Comparison of ENCODE assay signal across 8 mouse cellular contexts in the genomic region with DNA sequence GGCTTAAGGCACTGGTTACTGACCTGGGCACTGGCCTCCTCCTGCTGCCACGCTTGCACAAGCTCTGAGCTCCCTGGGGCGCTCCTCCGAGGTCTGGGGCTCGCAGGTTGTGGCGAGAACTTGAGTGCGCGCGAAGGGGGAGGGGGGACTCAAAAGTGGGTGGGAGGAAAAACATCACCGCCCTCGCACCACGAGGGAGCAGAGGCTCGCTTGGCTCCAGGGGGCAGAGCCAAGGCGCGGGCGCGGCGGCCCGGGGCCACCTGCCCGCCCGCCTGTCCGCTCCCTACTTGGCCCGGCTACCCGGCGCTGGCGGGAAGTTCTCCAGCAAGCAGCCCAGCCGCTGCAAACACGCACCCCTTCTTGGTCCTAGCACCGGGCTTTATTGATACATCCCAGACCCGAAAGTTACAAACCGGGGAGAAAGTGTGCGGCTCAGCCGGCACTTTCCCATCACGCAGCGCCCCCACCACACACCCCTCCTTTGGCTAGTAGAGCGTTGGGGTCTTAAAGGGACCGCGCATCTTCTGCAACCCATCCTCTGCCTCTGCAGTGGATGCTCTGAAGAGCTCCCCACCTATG. TPM values are rescaled to one million over a fixed set of nuclear protein-coding genes. Genes with fewer than 3 reads are reported as not detected.
DNase-seq lines count a peak whose midpoint lies in the region; ATAC-seq and TF ChIP-seq lines count a peak whose summit lies in the region.

A gene (minus strand): TSS at position 472 of the 579 bp plus-strand sequence.

- H3K27me3 ChIP-seq in heart, embryonic 10.5 days (ENCODE audit: insufficient read depth, poor library complexity, severe bottlenecking) = peaks cover 39% of the 10 kb centered on the region
- peaks cover 34% of the 10 kb centered on the region; the same call in 1 of the 2 replicates for H3K27me3 ChIP-seq in kidney, embryonic 16.5 days (ENCODE audit: insufficient read depth, low read length)

- no peaks in the 10 kb centered on the region for H3K4me1 ChIP-seq in heart, embryonic 10.5 days
- H3K4me1 ChIP-seq in cortical plate, adult 2 months (ENCODE audit: control insufficient read depth, insufficient read depth, low read length) = no peaks in the 10 kb centered on the region
- H3K4me1 ChIP-seq in kidney, embryonic 16.5 days (ENCODE audit: insufficient read depth, low read length) = no peaks in the 10 kb centered on the region
- H3K4me1 ChIP-seq in lung, adult 2 months (ENCODE audit: control insufficient read depth, insufficient read depth, low read length) = no peaks in the 10 kb centered on the region

- H3K36me3 ChIP-seq in heart, embryonic 10.5 days = no peaks in the 10 kb centered on the region
- H3K36me3 ChIP-seq in kidney, embryonic 16.5 days (ENCODE audit: insufficient read depth, low read length) = no peaks in the 10 kb centered on the region

- 0 out of 2 replicates have a peak within 1 kb of the TSS, but pooled peaks have one; percentile 9 for H3K9ac ChIP-seq in kidney, embryonic 16.5 days (replicated peaks; ENCODE audit: low read length)

- peak; percentile 84 for ATAC-seq in kidney, embryonic 16.5 days (ENCODE audit: low FRiP score, low TSS enrichment)

- H3K4me2 ChIP-seq in kidney, embryonic 16.5 days (replicated peaks; ENCODE audit: low read depth, low read length) = peak within 1 kb of the TSS; percentile 56

- peak within 1 kb of the TSS; percentile 58 for H3K4me3 ChIP-seq in heart, embryonic 10.5 days
- H3K4me3 ChIP-seq in cortical plate, adult 2 months (ENCODE audit: insufficient read depth, low read length) = peak within 1 kb of the TSS; percentile 19
- peak within 1 kb of the TSS; percentile 48 for H3K4me3 ChIP-seq in kidney, embryonic 16.5 days (ENCODE audit: low read length)
- peak within 1 kb of the TSS; percentile 37 for H3K4me3 ChIP-seq in lung, adult 2 months (replicated peaks; ENCODE audit: extremely low read depth, low read depth, low read length)

- H3K27ac ChIP-seq in heart, embryonic 10.5 days = no peak within 1 kb of the TSS
- H3K27ac ChIP-seq in cortical plate, adult 2 months (ENCODE audit: insufficient read depth, low read length) = no peak within 1 kb of the TSS
- H3K27ac ChIP-seq in kidney, embryonic 16.5 days (ENCODE audit: low read length) = no peak within 1 kb of the TSS

- DNase-seq in heart, embryonic 10.5 days (ENCODE audit: low spot score) = no peak
- DNase-seq in heart, adult 8-10 months (ENCODE audit: low spot score) = no peak
- peak; percentile 18 to 29 for DNase-seq in gastrocnemius, postnatal 4 days (ENCODE audit: low spot score in 2 of 2)
- no peak for DNase-seq in lung, adult 2 months
- DNase-seq in retina, postnatal 7 days (ENCODE audit: low read depth, low spot score) = peak; percentile 2
- DNase-seq in spleen, adult 12 weeks (ENCODE audit: low spot score) = no peak

- H3K9me3 ChIP-seq in heart, embryonic 10.5 days = no peaks in the 10 kb centered on the region
- H3K9me3 ChIP-seq in kidney, embryonic 16.5 days (ENCODE audit: low read length) = no peaks in the 10 kb centered on the region

- no peak for TF ChIP-seq CTCF in cortical plate, adult 2 months (IDR thresholded peaks at IDR 0.05; ENCODE audit: extremely low read depth, insufficient read depth, low read length)
- TF ChIP-seq CTCF in lung, adult 2 months (IDR thresholded peaks at IDR 0.05; ENCODE audit: insufficient read depth, low read length) = no peak

- TF ChIP-seq POLR2A in cortical plate, adult 2 months (IDR thresholded peaks at IDR 0.05; ENCODE audit: extremely low read depth, insufficient read depth, low read length) = no peak
- TF ChIP-seq POLR2A in lung, adult 2 months (IDR thresholded peaks at IDR 0.05; ENCODE audit: borderline replicate concordance, extremely low read depth, low read depth, low read length) = no peak

- WGBS in heart, embryonic 10.5 days = 13% methylated on average over 28 of the region's 37 CpGs
- whole genome bisulfite sequencing in kidney, embryonic 16.5 days = 30% methylated on average over 29 of the region's 37 CpGs
- WGBS in lung, adult 2 months = 25% methylated on average over 36 of the region's 37 CpGs

RNA-seq across cellular contexts. Expression of the gene that starts here (rescaled TPM):
- polyA plus RNA-seq in heart, embryonic 10.5 days (2016; fragmentation: Nextera tagmentation; extraction: Ambion mirVana) = 1.7 and 2.2 TPM in 2 replicates
- total RNA-seq in heart, adult 8-10 months (2022) = 1 to 10 TPM; 1.0 to 2.8 (median 2.5) TPM
- 18.5 and 19.6 TPM in 2 replicates for polyA plus RNA-seq in cortical plate, adult 2 months (2012; rRNA removed)
- 10 to 100 TPM; 13.0 to 16.1 TPM for total RNA-seq in gastrocnemius, postnatal 4 days (2021)
- polyA plus RNA-seq in kidney, embryonic 16.5 days (2015; fragmentation: Nextera tagmentation; extraction: Ambion mirVana) = 2.1 and 2.2 TPM in 2 replicates
- polyA plus RNA-seq in lung, adult 2 months (2012; rRNA removed) = 5.2 and 12.8 TPM in 2 replicates

Comparison
In these comparisons a context has a peak if more than half of its experiments do, and no peak if none do; other contexts are left out.
1. DNase-seq: peak in gastrocnemius, postnatal 4 days (2 of 2) and retina, postnatal 7 days (single experiment); none in heart, embryonic 10.5 days (single experiment), heart, adult 8-10 months (single experiment), lung, adult 2 months (single experiment) and spleen, adult 12 weeks (single experiment).
2. Peak in every context shown above with its lines, with median percentiles within 50 percentile points of each other: H3K4me3 ChIP-seq.